Mouse (Mus musculus): Measurements from ENCODE around the gene Scarf1. TPM values are rescaled to one million over a fixed set of nuclear protein-coding genes. Genes with fewer than 3 reads are reported as not detected.

Gene Scarf1
- polyA plus RNA-seq, 1 experiment from 2014 or later, result 5.4 TPM

- DNase-seq (ENCODE audit: extremely low spot score, low spot score), result no peak
- Histone ChIP-seq H3K9me3 (no peaks in the 10 kb centered on the region), H3K27ac (peak overlapping the region; percentile 13), H3K4me1 (no peaks in the 10 kb centered on the region; the same call in 1 of the 2 replicates), H3K4me3 (no peak overlapping the region), H3K27me3 (ENCODE audit: poor library complexity, severe bottlenecking) (no peaks in the 10 kb centered on the region), H3K36me3 (replicated peaks) (peaks cover 4% of the 10 kb centered on the region; the same call in 1 of the 2 replicates)
- 83% methylated on average over 18 of the region's 18 CpGs for WGBS
Measured at GRCm38 (mm10) chr11:75563851-75564548, 50.7 kb downstream of the Scarf1 start.

- WGBS, result 85% methylated on average over 2 of the region's 2 CpGs
- no peak for DNase-seq (ENCODE audit: extremely low spot score, low spot score)
- peaks cover 9% of the 10 kb centered on the region; the same call in 1 of the 2 replicates for H3K36me3 ChIP-seq (replicated peaks)
- H3K27ac ChIP-seq, result no peak overlapping the region
- H3K4me1 ChIP-seq, result no peaks in the 10 kb centered on the region; the same call in 1 of the 2 replicates
- peaks cover 2% of the 10 kb centered on the region; the same call in 1 of the 2 replicates for H3K27me3 ChIP-seq (ENCODE audit: poor library complexity, severe bottlenecking)
- H3K9me3 ChIP-seq, result no peaks in the 10 kb centered on the region
- H3K4me3 ChIP-seq, result no peak overlapping the region
Measured at GRCm38 (mm10) chr11:75565849-75566248, 52.5 kb downstream of the Scarf1 start.

GRCm38 (mm10) chr11:75566276-75567196 lies 53.2 kb downstream of the Scarf1 start:
- whole genome bisulfite sequencing, result 80% methylated on average over 13 of the region's 13 CpGs
- Histone ChIP-seq H3K27me3 (ENCODE audit: poor library complexity, severe bottlenecking) (peaks cover 7% of the 10 kb centered on the region; the same call in 1 of the 2 replicates), H3K36me3 (replicated peaks) (peaks cover 9% of the 10 kb centered on the region; the same call in 1 of the 2 replicates), H3K9me3 (no peaks in the 10 kb centered on the region), H3K27ac (peak overlapping the region; percentile 40), H3K4me1 (peaks cover 4% of the 10 kb centered on the region), H3K4me3 (no peak overlapping the region)
- DNase-seq (ENCODE audit: extremely low spot score, low spot score), result no peak

- no peak overlapping the region for H3K4me3 ChIP-seq
- peaks cover 12% of the 10 kb centered on the region; the same call in 1 of the 2 replicates for H3K27me3 ChIP-seq (ENCODE audit: poor library complexity, severe bottlenecking)
- H3K36me3 ChIP-seq (replicated peaks), result peaks cover 9% of the 10 kb centered on the region; the same call in 1 of the 2 replicates
- peaks cover 14% of the 10 kb centered on the region for H3K4me1 ChIP-seq
- H3K27ac ChIP-seq, result 0 out of 2 replicates have a peak overlapping the region, but pooled peaks have one; percentile 40
- no peak for DNase-seq (ENCODE audit: extremely low spot score, low spot score)
- 77% methylated on average over 9 of the region's 9 CpGs for WGBS
- H3K9me3 ChIP-seq, result no peaks in the 10 kb centered on the region
Measured at GRCm38 (mm10) chr11:75567346-75568114, 54.2 kb downstream of the Scarf1 start.

- peaks cover 9% of the 10 kb centered on the region; the same call in 1 of the 2 replicates for H3K36me3 ChIP-seq (replicated peaks)
- no peak for DNase-seq (ENCODE audit: extremely low spot score, low spot score)
- no peaks in the 10 kb centered on the region for H3K9me3 ChIP-seq
- peaks cover 20% of the 10 kb centered on the region for H3K4me1 ChIP-seq
- WGBS, result 81% methylated on average over 6 of the region's 6 CpGs
- H3K27me3 ChIP-seq (ENCODE audit: poor library complexity, severe bottlenecking), result peaks cover 13% of the 10 kb centered on the region; the same call in 1 of the 2 replicates
- no peak overlapping the region for H3K4me3 ChIP-seq
- no peak overlapping the region for H3K27ac ChIP-seq
Measured at GRCm38 (mm10) chr11:75568115-75568511, 54.8 kb downstream of the Scarf1 start.

- Histone ChIP-seq H3K9me3 (no peaks in the 10 kb centered on the region), H3K27ac (no peak overlapping the region), H3K4me3 (no peak overlapping the region), H3K36me3 (replicated peaks) (peaks cover 9% of the 10 kb centered on the region; the same call in 1 of the 2 replicates), H3K27me3 (ENCODE audit: poor library complexity, severe bottlenecking) (peaks cover 13% of the 10 kb centered on the region; the same call in 1 of the 2 replicates), H3K4me1 (peaks cover 23% of the 10 kb centered on the region)
- DNase-seq (ENCODE audit: extremely low spot score, low spot score), result no peak
- WGBS, result 93% methylated on average over 12 of the region's 12 CpGs
Measured at GRCm38 (mm10) chr11:75568962-75569361, 55.6 kb downstream of the Scarf1 start.

- Histone ChIP-seq H3K4me3 (no peak overlapping the region), H3K4me1 (peaks cover 23% of the 10 kb centered on the region), H3K9me3 (no peaks in the 10 kb centered on the region), H3K27ac (no peak overlapping the region), H3K27me3 (ENCODE audit: poor library complexity, severe bottlenecking) (peaks cover 13% of the 10 kb centered on the region; the same call in 1 of the 2 replicates), H3K36me3 (replicated peaks) (peaks cover 9% of the 10 kb centered on the region; the same call in 1 of the 2 replicates)
- 90% methylated on average over 17 of the region's 17 CpGs for WGBS
- DNase-seq (ENCODE audit: extremely low spot score, low spot score), result no peak
Measured at GRCm38 (mm10) chr11:75570375-75571125, 57.2 kb downstream of the Scarf1 start.

GRCm38 (mm10) chr11:75571126-75571990 lies 58.0 kb downstream of the Scarf1 start:
- H3K4me3 ChIP-seq, result no peak overlapping the region
- peaks cover 13% of the 10 kb centered on the region; the same call in 1 of the 2 replicates for H3K27me3 ChIP-seq (ENCODE audit: poor library complexity, severe bottlenecking)
- H3K9me3 ChIP-seq, result no peaks in the 10 kb centered on the region
- DNase-seq (ENCODE audit: extremely low spot score, low spot score), result no peak
- 76% methylated on average over 14 of the region's 14 CpGs for WGBS
- H3K27ac ChIP-seq, result peak overlapping the region; percentile 83; the same call in 1 of the 2 replicates
- H3K4me1 ChIP-seq, result peaks cover 23% of the 10 kb centered on the region
- H3K36me3 ChIP-seq (replicated peaks), result peaks cover 9% of the 10 kb centered on the region; the same call in 1 of the 2 replicates

GRCm38 (mm10) chr11:75572301-75572791 lies 59.0 kb downstream of the Scarf1 start:
- peaks cover 23% of the 10 kb centered on the region for H3K4me1 ChIP-seq
- peaks cover 13% of the 10 kb centered on the region; the same call in 1 of the 2 replicates for H3K27me3 ChIP-seq (ENCODE audit: poor library complexity, severe bottlenecking)
- H3K36me3 ChIP-seq (replicated peaks), result peaks cover 5% of the 10 kb centered on the region; the same call in 1 of the 2 replicates
- 17% methylated on average over 10 of the region's 10 CpGs for WGBS
- DNase-seq (ENCODE audit: extremely low spot score, low spot score), result no peak
- H3K27ac ChIP-seq, result peak overlapping the region; percentile 83
- H3K9me3 ChIP-seq, result no peaks in the 10 kb centered on the region
- peak overlapping the region; percentile 28 for H3K4me3 ChIP-seq

GRCm38 (mm10) chr11:75572854-75573650 lies 59.7 kb downstream of the Scarf1 start:
- H3K27ac ChIP-seq, result peak overlapping the region; percentile 83
- H3K27me3 ChIP-seq (ENCODE audit: poor library complexity, severe bottlenecking), result peaks cover 13% of the 10 kb centered on the region; the same call in 1 of the 2 replicates
- peak overlapping the region; percentile 28 for H3K4me3 ChIP-seq
- WGBS, result 5% methylated on average over 12 of the region's 12 CpGs
- peaks cover 5% of the 10 kb centered on the region; the same call in 1 of the 2 replicates for H3K36me3 ChIP-seq (replicated peaks)
- peak; percentile 91 for DNase-seq (ENCODE audit: extremely low spot score, low spot score)
- no peaks in the 10 kb centered on the region for H3K9me3 ChIP-seq
- peaks cover 23% of the 10 kb centered on the region for H3K4me1 ChIP-seq
